Mouse (Mus musculus): ENCODE results near the gene Dexi. TPM values are rescaled to one million over a fixed set of nuclear protein-coding genes. Genes with fewer than 3 reads are reported as not detected.

Dexi gene
- total and polyA plus RNA-seq, 2 experiments from 2014 or later = 16.1 to 23.9 TPM

GRCm38 (mm10) chr16:10460188-10460587 lies 82.7 kb downstream of the Dexi start:
- no peak overlapping the region for H3K27ac ChIP-seq (ENCODE audit: low read depth, low read length)
- no peak for ATAC-seq
- 80% methylated on average over 2 of the region's 2 CpGs for WGBS
- no peak overlapping the region for H3K4me3 ChIP-seq (ENCODE audit: low read depth, low read length)
- H3K9ac ChIP-seq = no peak overlapping the region
- H3K27me3 ChIP-seq (ENCODE audit: insufficient read depth, low read length) = no peaks in the 10 kb centered on the region
- no peak for DNase-seq
- no peaks in the 10 kb centered on the region for H3K9me3 ChIP-seq (ENCODE audit: low read length)
- no peak overlapping the region for H3K4me2 ChIP-seq (ENCODE audit: low read depth)
- no peaks in the 10 kb centered on the region for H3K36me3 ChIP-seq (ENCODE audit: insufficient read depth)
- H3K4me1 ChIP-seq (ENCODE audit: insufficient read depth) = no peaks in the 10 kb centered on the region
- TF ChIP-seq CTCF (IDR thresholded peaks at IDR 0.05; ENCODE audit: low read depth) = no peak

DNA sequence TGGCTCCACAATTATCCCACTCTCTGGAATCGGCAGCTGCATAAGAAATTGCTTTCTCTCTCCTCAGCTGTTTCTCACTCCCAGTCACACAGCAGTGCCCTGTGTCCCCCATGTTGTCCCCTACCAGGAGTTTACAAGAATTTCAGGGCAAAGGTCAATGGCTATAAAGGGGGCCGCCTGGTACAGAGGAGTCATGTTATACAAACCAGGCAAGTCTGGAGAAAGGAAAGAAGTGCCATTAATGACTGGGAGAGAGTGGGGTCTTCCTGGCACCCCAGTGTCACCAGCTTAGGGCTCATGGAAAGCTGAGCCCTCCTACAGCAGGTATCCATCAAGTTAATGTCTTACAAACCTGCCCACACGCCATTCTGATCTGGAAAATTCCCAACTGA lies 88.3 kb downstream of the Dexi start:
- Histone ChIP-seq H3K27ac (ENCODE audit: low read depth, low read length) (no peak overlapping the region), H3K9ac (no peak overlapping the region), H3K9me3 (ENCODE audit: low read length) (no peaks in the 10 kb centered on the region), H3K36me3 (ENCODE audit: insufficient read depth) (no peaks in the 10 kb centered on the region), H3K4me1 (ENCODE audit: insufficient read depth) (no peaks in the 10 kb centered on the region), H3K4me3 (ENCODE audit: low read depth, low read length) (no peak overlapping the region), H3K27me3 (ENCODE audit: insufficient read depth, low read length) (no peaks in the 10 kb centered on the region), H3K4me2 (ENCODE audit: low read depth) (no peak overlapping the region)
- no peak for TF ChIP-seq CTCF (IDR thresholded peaks at IDR 0.05; ENCODE audit: low read depth)
- DNase-seq = no peak
- ATAC-seq = no peak
- WGBS = 76% methylated on average over 3 of the region's 3 CpGs

DNA sequence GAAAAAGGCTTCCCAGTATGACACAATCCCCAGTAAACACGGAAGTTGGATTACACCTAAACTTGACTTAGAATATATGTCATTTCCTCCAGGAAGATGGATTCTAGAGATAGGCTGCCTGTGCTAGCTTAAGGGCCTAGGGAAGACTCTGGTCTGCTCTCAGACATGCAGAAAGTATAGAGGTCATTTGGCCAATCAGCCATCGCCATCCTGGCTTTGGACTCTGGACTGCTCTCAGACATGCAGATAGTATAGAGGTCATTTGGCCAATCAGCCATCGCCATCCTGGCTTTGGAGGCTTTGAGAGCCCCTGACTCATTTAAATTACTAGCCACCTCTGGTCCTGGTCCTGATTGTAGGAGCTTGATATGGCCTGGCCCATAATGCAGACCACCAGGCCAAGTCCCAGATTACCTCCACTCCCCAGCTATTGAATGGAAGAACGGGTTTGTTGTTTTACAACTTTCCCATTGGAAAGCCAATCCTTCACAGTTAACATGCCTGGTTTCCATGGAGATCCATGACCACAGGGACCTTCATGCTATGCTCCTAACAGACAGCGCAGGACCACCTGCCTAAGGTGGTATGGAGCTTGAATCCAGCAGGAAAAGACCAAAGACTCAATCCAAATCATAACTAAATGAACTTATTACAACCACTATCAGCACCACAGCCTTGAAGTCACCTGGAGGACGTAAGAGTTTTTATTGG lies 88.8 kb downstream of the Dexi start:
- ATAC-seq = no peak
- 85% methylated on average over 6 of the region's 6 CpGs for WGBS
- Histone ChIP-seq H3K27ac (ENCODE audit: low read depth, low read length) (no peak overlapping the region), H3K4me2 (ENCODE audit: low read depth) (no peak overlapping the region), H3K36me3 (ENCODE audit: insufficient read depth) (no peaks in the 10 kb centered on the region), H3K27me3 (ENCODE audit: insufficient read depth, low read length) (no peaks in the 10 kb centered on the region), H3K4me1 (ENCODE audit: insufficient read depth) (no peaks in the 10 kb centered on the region), H3K9me3 (ENCODE audit: low read length) (no peaks in the 10 kb centered on the region), H3K4me3 (ENCODE audit: low read depth, low read length) (no peak overlapping the region), H3K9ac (no peak overlapping the region)
- DNase-seq = no peak
- no peak for TF ChIP-seq CTCF (IDR thresholded peaks at IDR 0.05; ENCODE audit: low read depth)

Other genes starting within 250 kb of the Dexi start
- 11.3 and 12.1 TPM in 2 replicates for gene Emp2, start 229.1 kb downstream of the Dexi start, total RNA-seq (2014; rRNA removed)
- gene Emp2, start 229.1 kb downstream of the Dexi start, polyA plus RNA-seq (2015; fragmentation: Nextera tagmentation; extraction: Ambion mirVana) = 13.2 and 18.5 TPM in 2 replicates
- 3.9 and 5.4 TPM in 2 replicates for gene Tekt5, start 147.6 kb downstream of the Dexi start, total RNA-seq (2014; rRNA removed)
- gene Tekt5, start 147.6 kb downstream of the Dexi start, polyA plus RNA-seq (2015; fragmentation: Nextera tagmentation; extraction: Ambion mirVana) = 8.7 and 11.8 TPM in 2 replicates
- gene Nubp1, start 131.1 kb downstream of the Dexi start, total RNA-seq (2014; rRNA removed) = 32.1 and 34.5 TPM in 2 replicates
- gene Nubp1, start 131.1 kb downstream of the Dexi start, polyA plus RNA-seq (2015; fragmentation: Nextera tagmentation; extraction: Ambion mirVana) = 25.7 and 32.2 TPM in 2 replicates
- 61.9 and 78.1 TPM in 2 replicates for gene Tvp23a, start 95.7 kb downstream of the Dexi start, total RNA-seq (2014; rRNA removed)
- gene Tvp23a, start 95.7 kb downstream of the Dexi start, polyA plus RNA-seq (2015; fragmentation: Nextera tagmentation; extraction: Ambion mirVana) = 37.6 and 46.3 TPM in 2 replicates
- gene Ciita, start 63.0 kb downstream of the Dexi start, total RNA-seq (2014; rRNA removed) = not detected in 2 replicates
- gene Ciita, start 63.0 kb downstream of the Dexi start, polyA plus RNA-seq (2015; fragmentation: Nextera tagmentation; extraction: Ambion mirVana) = 0.06 and 0.10 TPM in 2 replicates
- gene Clec16a, start 2.3 kb upstream of the Dexi start, total RNA-seq (2014; rRNA removed) = 43.5 and 52.3 TPM in 2 replicates
- 47.6 and 65.8 TPM in 2 replicates for gene Clec16a, start 2.3 kb upstream of the Dexi start, polyA plus RNA-seq (2015; fragmentation: Nextera tagmentation; extraction: Ambion mirVana)
- gene Socs1, start 242.5 kb upstream of the Dexi start, total RNA-seq (2014; rRNA removed) = 1.5 and 4.0 TPM in 2 replicates
- 2.6 and 2.7 TPM in 2 replicates for gene Socs1, start 242.5 kb upstream of the Dexi start, polyA plus RNA-seq (2015; fragmentation: Nextera tagmentation; extraction: Ambion mirVana)
- gene Tnp2, start 245.6 kb upstream of the Dexi start, total RNA-seq (2014; rRNA removed) = not detected in 2 replicates
- not detected in 2 replicates for gene Tnp2, start 245.6 kb upstream of the Dexi start, polyA plus RNA-seq (2015; fragmentation: Nextera tagmentation; extraction: Ambion mirVana)
- gene Prm3, start 247.9 kb upstream of the Dexi start, total RNA-seq (2014; rRNA removed) = not detected in 2 replicates
- not detected in 2 replicates for gene Prm3, start 247.9 kb upstream of the Dexi start, polyA plus RNA-seq (2015; fragmentation: Nextera tagmentation; extraction: Ambion mirVana)

Data from forebrain, postnatal 0 days (tissue).